Mouse (Mus musculus): ENCODE measurements at regions not wholly inside any gene's neighbourhood (a gene's known extent, or its start where the extent isn't known, plus 50 kb on each side); places are given as distances from the start of the nearest gene placed in this dataset.

DNA sequence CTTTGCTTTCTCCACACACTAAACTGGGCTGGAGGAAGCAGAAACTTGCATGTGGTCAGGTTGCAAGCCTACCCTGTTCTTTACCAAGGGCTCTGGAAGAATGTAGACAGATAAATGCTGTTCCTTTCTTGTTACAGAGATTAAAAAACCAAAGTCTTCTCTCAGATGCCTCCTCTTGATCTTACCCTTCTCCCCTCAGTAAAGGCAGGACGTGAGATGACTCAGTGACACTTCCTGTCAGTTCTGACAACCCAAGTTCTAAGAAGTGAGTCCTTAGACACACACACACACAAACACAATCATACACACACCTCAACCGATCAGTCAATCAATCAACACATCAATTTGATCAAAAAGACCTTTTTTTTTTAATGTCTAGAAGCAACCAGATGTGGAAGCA is 168.8 kb upstream of the Atp2b1 start:
- TF ChIP-seq CTCF (IDR thresholded peaks at IDR 0.05; ENCODE audit: low read depth) (no peak), EP300 (IDR thresholded peaks at IDR 0.05; ENCODE audit: low read depth) (no peak)

All from liver, postnatal 0 days (tissue).